Mouse (Mus musculus) bone marrow macrophage, adult 2 months (primary cell): ENCODE measurements at regions not wholly inside any gene's neighbourhood (a gene's known extent, or its start where the extent isn't known, plus 50 kb on each side); places are given as distances from the start of the nearest gene placed in this dataset.

Experiments used
- CTCF ChIP-seq: IDR thresholded peaks from 2 replicates; pipeline ENCODE4 v1.5.1; 2012; ENCODE audit warnings: low read depth, mild to moderate bottlenecking, low read length, moderate library complexity
- POLR2A ChIP-seq: IDR thresholded peaks from 2 replicates; pipeline ENCODE4 v1.6.1; 2012; ENCODE audit warnings: mild to moderate bottlenecking, low read depth, low read length, borderline replicate concordance

DNA sequence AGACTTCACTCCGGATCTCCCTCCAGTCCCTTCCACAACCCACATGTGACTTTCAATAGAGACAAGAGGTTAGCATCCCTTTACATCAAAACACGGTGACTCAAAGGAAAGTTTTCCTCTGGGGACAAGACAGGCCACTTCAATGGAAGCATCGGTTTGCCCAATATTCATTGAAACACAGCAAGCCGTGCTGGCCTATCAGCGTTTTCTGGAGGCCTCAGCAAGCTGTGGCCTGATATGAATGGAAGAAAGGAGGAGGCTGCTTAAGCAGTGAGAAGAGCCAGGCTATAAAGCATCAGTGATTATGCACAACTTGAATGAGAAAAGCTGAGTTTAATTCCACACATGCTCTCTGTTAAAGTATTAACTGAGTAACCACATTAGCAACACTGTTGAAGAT, 125.3 kb upstream of the Map3k7 start:
- no peak for TF ChIP-seq POLR2A
- TF ChIP-seq CTCF, result no peak
